Mouse (Mus musculus) G1E (cell line): ENCODE measurements around the gene Apbb2.

Experiments
- CTCF ChIP-seq: IDR thresholded peaks from 2 replicates; pipeline ENCODE4 v1.5.1; 2012; ENCODE audit warnings: low read depth, low read length, inconsistent platforms, mixed read lengths
- TAL1 ChIP-seq: conservative IDR thresholded peaks from 2 replicates; pipeline ENCODE4 v1.6.1; 2012; ENCODE audit warnings: low read depth, low read length, inconsistent platforms, mixed read lengths

DNA sequence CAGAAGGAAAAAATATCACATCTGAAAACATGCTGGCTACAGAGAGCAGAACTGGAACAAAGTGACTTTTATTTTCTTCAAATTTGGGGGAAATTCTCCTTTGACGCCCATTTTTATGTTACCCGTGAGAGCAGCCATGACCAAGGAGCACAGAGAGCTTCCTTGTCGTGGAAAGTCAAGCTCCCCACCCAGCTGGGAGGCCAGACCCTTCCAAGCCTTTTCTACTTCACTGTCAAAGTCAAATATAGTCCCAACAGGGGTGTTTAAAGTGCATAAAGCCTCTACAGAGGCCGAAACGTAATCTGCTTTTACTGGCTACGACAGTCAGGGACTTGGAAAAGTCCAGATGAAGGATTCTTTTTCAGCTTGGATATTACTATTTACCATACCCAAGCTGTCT, 101.1 kb downstream of the Apbb2 start:
- no peak for TF ChIP-seq CTCF
- no peak for TF ChIP-seq TAL1
